Mouse (Mus musculus) heart, adult 2 months (tissue): ENCODE data around the gene Edem3. TPM values are rescaled to one million over a fixed set of nuclear protein-coding genes. Genes with fewer than 3 reads are reported as not detected.
"Not testable (repeated sequence)": the region's sequence is repeated elsewhere in the genome, so short reads cannot be mapped to it uniquely, and the experiment has no call there.

Source experiments
- DNase-seq, 2 experiments: peaks; one replicate each; pipeline ENCODE4 v3.0.0; 2021
- H3K27ac ChIP-seq: fragments of 200-600 bp; 2 replicates; pipeline ENCODE4 v1.8.1; 2022
- H3K27me3 ChIP-seq: fragments of 200-500 bp; 2 replicates; pipeline ENCODE4 v1.6.1; 2012; ENCODE audit warnings: mild to moderate bottlenecking, low read length, inconsistent platforms, mixed read lengths; ENCODE audit not compliant: control insufficient read depth, insufficient read depth
- H3K36me3 ChIP-seq: fragments of 200-500 bp; 2 replicates; pipeline ENCODE4 v1.6.1; 2012; ENCODE audit warnings: low read length, inconsistent platforms; ENCODE audit not compliant: control insufficient read depth, insufficient read depth
- H3K4me1 ChIP-seq: fragments of 200-500 bp; 2 replicates; pipeline ENCODE4 v1.6.1; 2011; ENCODE audit warnings: low read length; ENCODE audit not compliant: control insufficient read depth, insufficient read depth
- H3K4me3 ChIP-seq: fragments of 200-600 bp; 2 replicates; pipeline ENCODE4 v1.8.1; 2022
- H3K79me2 ChIP-seq: fragments of 200-500 bp; replicated peaks from 2 replicates; pipeline ENCODE4 v1.6.1; 2012; ENCODE audit warnings: mild to moderate bottlenecking, inconsistent platforms, low read length, moderate library complexity, mixed read lengths; ENCODE audit not compliant: control insufficient read depth, insufficient read depth
- H3K9ac ChIP-seq: fragments of 200-500 bp; 2 replicates; pipeline ENCODE4 v1.6.1; 2012; ENCODE audit warnings: low read depth, mild to moderate bottlenecking, control low read depth, inconsistent platforms, low read length, mixed read lengths
- CTCF ChIP-seq: fragments of 200-600 bp; IDR thresholded peaks from 2 replicates; pipeline ENCODE4 v1.8.1; 2022; ENCODE audit warnings: antibody characterized with exemption, mild to moderate bottlenecking, moderate library complexity
- EP300 ChIP-seq: fragments of 200-500 bp; IDR thresholded peaks from 2 replicates; pipeline ENCODE4 v1.6.1; 2011; ENCODE audit warnings: low read depth, low read length, control low read depth; ENCODE audit not compliant: insufficient read depth
- POLR2A ChIP-seq: fragments of 200-500 bp; IDR thresholded peaks from 2 replicates; pipeline ENCODE4 v1.6.1; 2011; ENCODE audit warnings: mild to moderate bottlenecking, low read depth, low read length, control low read depth; ENCODE audit not compliant: insufficient read depth
- WGBS: fragments of 180-500 bp; shearing (Covaris S2); methylation state at CpG from one replicate; pipeline ENCODE4 v1.1.7; 2018; 5-methylcytosine and 5-hydroxymethylcytosine counted together
- intact Hi-C: fragments of 180-260 bp; cut with DNase I; formaldehyde crosslinking; loops from one replicate; pipeline ENCODE4 v1.15.1; 2025
- polyA plus RNA-seq: library from polyadenylated mRNA; depleted of rRNA; stranded (reverse); fragments of >200 nt; gene quantifications from 2 replicates; pipeline ENCODE4 v1.2.3, GENCODE M21; 2012
- total RNA-seq, 2 experiments: library from RNA; stranded (reverse); gene quantifications; 2 replicates each; pipeline ENCODE4 v1.2.3; 2021

Edem3 gene
- total and polyA plus RNA-seq, 3 experiments, result 3.8 to 19.4 (median 18.3) TPM

GRCm38 (mm10) chr1:151726358-151726757 lies 28.8 kb upstream of the Edem3 start:
- intact Hi-C loops, result no loop called here
- TF ChIP-seq POLR2A (no peak), EP300 (no peak), CTCF (no peak)
- DNase-seq, result no peak

GRCm38 (mm10) chr1:151728141-151728540 lies 27.0 kb upstream of the Edem3 start:
- H3K36me3 ChIP-seq, result no peaks in the 10 kb centered on the region
- H3K9ac ChIP-seq, result no peak overlapping the region
- DNase-seq, result no peak
- 63% methylated on average over 4 of the region's 4 CpGs for WGBS
- intact Hi-C loops, result no loop called here
- TF ChIP-seq EP300 (no peak), CTCF (no peak), POLR2A (no peak)
- H3K27ac ChIP-seq, result no peak overlapping the region
- H3K27me3 ChIP-seq, result no peaks in the 10 kb centered on the region
- H3K4me1 ChIP-seq, result no peaks in the 10 kb centered on the region
- H3K79me2 ChIP-seq, result no peaks in the 10 kb centered on the region
- H3K4me3 ChIP-seq, result no peak overlapping the region

More at GRCm38 (mm10) chr1:151726358-151726757, 28.8 kb upstream of the Edem3 start:
- Histone ChIP-seq H3K27ac (no peak overlapping the region), H3K36me3 (no peaks in the 10 kb centered on the region), H3K4me3 (no peak overlapping the region), H3K9ac (no peak overlapping the region), H3K79me2 (no peaks in the 10 kb centered on the region), H3K4me1 (no peaks in the 10 kb centered on the region), H3K27me3 (no peaks in the 10 kb centered on the region)
- 88% methylated on average over 6 of the region's 6 CpGs for WGBS

- WGBS, result 76% methylated on average over 2 of the region's 2 CpGs
- Histone ChIP-seq H3K27ac (no peak overlapping the region), H3K79me2 (no peaks in the 10 kb centered on the region), H3K36me3 (no peaks in the 10 kb centered on the region), H3K4me3 (no peak overlapping the region), H3K9ac (no peak overlapping the region), H3K27me3 (no peaks in the 10 kb centered on the region), H3K4me1 (no peaks in the 10 kb centered on the region)
- intact Hi-C loops, result no loop called here
- no peak for TF ChIP-seq CTCF
- TF ChIP-seq POLR2A, result no peak
- no peak for TF ChIP-seq EP300
- DNase-seq, result no peak
Observed at GRCm38 (mm10) chr1:151737146-151737545, 18.0 kb upstream of the Edem3 start.

- no peak overlapping the region for H3K27ac ChIP-seq
- H3K36me3 ChIP-seq, result no peaks in the 10 kb centered on the region
- no peak overlapping the region for H3K9ac ChIP-seq
- 74% methylated on average over 7 of the region's 7 CpGs for WGBS
- H3K27me3 ChIP-seq, result no peaks in the 10 kb centered on the region
- H3K79me2 ChIP-seq, result no peaks in the 10 kb centered on the region
- DNase-seq, result no peak
- H3K4me1 ChIP-seq, result no peaks in the 10 kb centered on the region
- intact Hi-C loops, result no loop called here
- no peak overlapping the region for H3K4me3 ChIP-seq
- TF ChIP-seq EP300 (no peak), POLR2A (no peak), CTCF (no peak)
Observed at GRCm38 (mm10) chr1:151741199-151741621, 14.0 kb upstream of the Edem3 start.

GRCm38 (mm10) chr1:151749894-151750293 lies 5.3 kb upstream of the Edem3 start:
- not testable (repeated sequence) for H3K4me3 ChIP-seq, H3K4me1 ChIP-seq, DNase-seq, H3K27ac ChIP-seq, H3K27me3 ChIP-seq, H3K36me3 ChIP-seq, H3K79me2 ChIP-seq, H3K9ac ChIP-seq
- intact Hi-C loops, result loop anchor here (5.0 kb wide), 1 partner anchor 248 kb away; the partner anchor contains the start of gene Rnf2
- WGBS, result 93% methylated on average over 2 of the region's 2 CpGs

- no peak for DNase-seq
- Histone ChIP-seq H3K36me3 (peaks cover 6% of the 10 kb centered on the region; the same call in 1 of the 2 replicates), H3K79me2 (0 out of 2 replicates have a peak, but pooled peaks cover 2% of the 10 kb centered on the region), H3K27me3 (no peaks in the 10 kb centered on the region), H3K9ac (no peak overlapping the region), H3K4me1 (peaks cover 1% of the 10 kb centered on the region; the same call in 1 of the 2 replicates), H3K27ac (no peak overlapping the region), H3K4me3 (no peak overlapping the region)
- 84% methylated on average over 4 of the region's 4 CpGs for WGBS
- TF ChIP-seq POLR2A (no peak), EP300 (no peak), CTCF (no peak)
- intact Hi-C loops, result loop anchor here (5.0 kb wide), 1 partner anchor 251 kb away; the partner anchor contains the start of gene Rnf2
Observed at GRCm38 (mm10) chr1:151752946-151753345, 2.2 kb upstream of the Edem3 start.
